Mouse (Mus musculus) small intestine, adult 2 months (tissue): ENCODE results near the gene Rab29. TPM values are rescaled to one million over a fixed set of nuclear protein-coding genes. Genes with fewer than 3 reads are reported as not detected.
"Not testable (repeated sequence)": the region's sequence is repeated elsewhere in the genome, so short reads cannot be mapped to it uniquely, and the experiment has no call there.

ENCODE experiments used
- H3K27ac ChIP-seq: fragments of 200-500 bp; 2 replicates; pipeline ENCODE4 v1.5.1; 2012; ENCODE audit warnings: low read depth, low read length, control low read depth, inconsistent platforms; ENCODE audit not compliant: insufficient read depth
- H3K27me3 ChIP-seq: fragments of 200-500 bp; 2 replicates; pipeline ENCODE4 v1.6.1; 2012; ENCODE audit warnings: mild to moderate bottlenecking, moderate library complexity, low read length, inconsistent platforms; ENCODE audit not compliant: control insufficient read depth, insufficient read depth
- H3K36me3 ChIP-seq: fragments of 200-500 bp; 2 replicates; pipeline ENCODE4 v1.6.1; 2012; ENCODE audit warnings: mild to moderate bottlenecking, low read length, control low read depth, inconsistent platforms; ENCODE audit not compliant: control insufficient read depth, insufficient read depth
- H3K4me1 ChIP-seq: fragments of 200-500 bp; 2 replicates; pipeline ENCODE4 v1.6.1; 2012; ENCODE audit warnings: low read length, inconsistent platforms, mixed read lengths; ENCODE audit not compliant: control insufficient read depth, insufficient read depth, insufficient read length
- H3K4me3 ChIP-seq: fragments of 200-500 bp; 2 replicates; pipeline ENCODE4 v1.5.1; 2012; ENCODE audit warnings: low read depth, mild to moderate bottlenecking, control low read depth, inconsistent platforms, low read length, moderate library complexity
- CTCF ChIP-seq: fragments of 200-500 bp; IDR thresholded peaks from 2 replicates; pipeline ENCODE4 v1.5.1; 2012; ENCODE audit warnings: low read depth, mild to moderate bottlenecking, control low read depth, inconsistent platforms, low read length, moderate library complexity, mixed read lengths; ENCODE audit not compliant: insufficient replicate concordance, insufficient read length; ENCODE audit errors: extremely low read depth
- POLR2A ChIP-seq: fragments of 200-500 bp; IDR thresholded peaks from 2 replicates; pipeline ENCODE4 v1.6.1; 2012; ENCODE audit warnings: low read depth, mild to moderate bottlenecking, control low read depth, inconsistent platforms, low read length, moderate library complexity
- WGBS: fragments of 180-500 bp; shearing (Covaris S2); methylation state at CpG from one replicate; pipeline ENCODE4 v1.1.7; 2018; 5-methylcytosine and 5-hydroxymethylcytosine counted together
- polyA plus RNA-seq: library from polyadenylated mRNA; depleted of rRNA; stranded (reverse); fragments of >200 nt; gene quantifications from 2 replicates; pipeline ENCODE4 v1.2.3, GENCODE M21; 2012

Rab29 gene
- polyA plus RNA-seq, 1 experiment, result 10.3 TPM

DNA sequence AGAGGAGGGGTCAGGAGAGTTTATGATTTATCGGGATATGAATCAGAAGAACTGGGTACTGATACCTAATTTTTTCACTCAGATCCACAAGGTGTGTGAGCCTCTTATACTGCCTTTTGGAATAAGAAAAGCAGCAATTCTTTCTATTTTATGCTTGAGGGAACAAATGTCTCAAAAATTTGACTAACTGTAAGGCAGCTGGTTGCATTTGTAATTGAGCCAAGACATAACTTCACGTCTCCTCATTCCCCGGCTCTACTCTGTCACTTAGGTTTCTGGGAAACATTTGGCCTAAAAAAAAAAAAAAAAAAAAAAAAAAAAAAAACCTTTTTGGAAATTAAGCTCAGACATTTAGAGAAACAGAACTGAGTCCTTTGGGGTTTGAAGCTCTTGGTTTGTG, 19.6 kb downstream of the Rab29 start:
- Histone ChIP-seq H3K4me3 (no peak overlapping the region), H3K27ac (no peak overlapping the region), H3K36me3 (no peaks in the 10 kb centered on the region), H3K27me3 (no peaks in the 10 kb centered on the region), H3K4me1 (no peaks in the 10 kb centered on the region; the same call in 1 of the 2 replicates)
- 84% methylated on average over 3 of the region's 3 CpGs for WGBS
- no peak for TF ChIP-seq CTCF

DNA sequence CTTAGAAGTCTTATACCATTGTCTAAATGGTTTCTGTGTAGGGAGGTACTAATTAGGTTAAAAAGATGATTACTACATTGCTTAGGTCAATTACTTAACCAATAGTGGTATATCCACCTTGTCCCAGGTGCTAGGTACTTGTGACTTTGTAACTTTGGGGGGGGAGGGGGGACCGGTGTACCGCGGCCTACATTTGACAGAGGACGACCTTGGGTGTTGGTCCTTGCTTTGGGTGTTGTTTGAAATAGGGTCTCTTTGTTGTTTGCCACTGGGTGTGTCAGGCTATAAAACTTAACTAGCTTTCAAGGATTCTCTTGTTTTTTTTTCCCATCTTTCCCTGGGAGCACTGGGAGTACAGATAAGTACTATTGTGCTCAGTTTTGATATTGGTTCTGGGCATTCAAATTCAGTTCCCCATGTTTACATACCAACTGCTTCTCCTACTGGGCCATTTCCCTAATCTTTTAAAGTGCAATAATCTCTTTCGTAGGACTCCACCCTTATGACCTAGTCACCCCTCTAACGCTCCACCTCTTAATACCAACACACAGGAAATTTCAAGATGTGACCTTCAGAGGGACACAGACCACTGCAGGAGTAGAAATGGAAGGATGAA, 23.1 kb downstream of the Rab29 start:
- Histone ChIP-seq H3K4me3 (no peak overlapping the region), H3K27ac (no peak overlapping the region), H3K27me3 (no peaks in the 10 kb centered on the region), H3K4me1 (no peaks in the 10 kb centered on the region; the same call in 1 of the 2 replicates), H3K36me3 (no peaks in the 10 kb centered on the region)
- TF ChIP-seq POLR2A (no peak), CTCF (no peak)
- WGBS, result 38% methylated on average over 6 of the region's 6 CpGs

DNA sequence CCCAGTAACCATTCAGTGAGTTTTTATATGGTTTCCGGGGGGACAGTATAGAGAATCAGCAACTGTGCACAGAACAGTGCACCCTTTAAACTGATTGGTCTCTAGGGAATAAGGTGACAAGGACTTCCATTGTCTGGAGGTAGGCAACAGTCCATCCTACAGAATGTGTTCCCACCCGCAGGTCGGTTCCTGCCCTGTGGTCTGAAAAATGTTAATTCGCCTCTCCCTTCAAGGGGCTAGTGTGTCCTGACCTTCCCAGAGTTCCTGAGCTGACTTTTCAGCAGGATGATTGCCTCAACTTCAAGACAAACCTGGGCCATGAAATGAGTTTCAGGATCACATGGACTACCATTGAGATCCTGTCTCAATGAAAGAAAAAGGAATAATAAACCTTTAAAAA, 24.4 kb downstream of the Rab29 start:
- WGBS, result 95% methylated on average over 4 of the region's 4 CpGs
- Histone ChIP-seq H3K27ac (no peak overlapping the region), H3K27me3 (no peaks in the 10 kb centered on the region), H3K36me3 (no peaks in the 10 kb centered on the region), H3K4me1 (no peaks in the 10 kb centered on the region; the same call in 1 of the 2 replicates), H3K4me3 (no peak overlapping the region)
- TF ChIP-seq POLR2A (no peak), CTCF (no peak)

DNA sequence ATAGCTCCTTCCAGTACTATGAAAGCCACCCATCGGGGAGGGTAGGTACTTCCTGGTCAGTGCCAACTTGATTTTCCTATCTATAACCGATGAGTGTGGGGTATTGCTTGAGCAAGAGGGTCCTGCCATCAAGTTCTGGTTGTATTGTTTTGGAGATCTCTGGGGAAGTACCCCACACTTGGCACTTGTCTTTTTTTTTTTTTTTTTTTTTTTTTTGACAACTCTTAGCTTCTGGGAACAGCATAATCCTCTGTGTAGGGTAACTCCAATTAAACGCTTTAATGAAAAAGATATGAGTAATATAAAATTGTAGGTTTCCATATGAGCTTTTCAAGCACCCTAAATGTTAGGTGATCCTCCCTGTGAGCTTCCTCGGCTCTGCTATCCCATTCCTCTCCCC, 35.7 kb downstream of the Rab29 start:
- H3K27ac ChIP-seq, result no peak overlapping the region
- no peaks in the 10 kb centered on the region for H3K4me1 ChIP-seq
- H3K27me3 ChIP-seq, result no peaks in the 10 kb centered on the region
- no peak overlapping the region for H3K4me3 ChIP-seq
- H3K36me3 ChIP-seq, result no peaks in the 10 kb centered on the region
- no peak for TF ChIP-seq CTCF
- no peak for TF ChIP-seq POLR2A
- 84% methylated on average over 4 of the region's 4 CpGs for WGBS

DNA sequence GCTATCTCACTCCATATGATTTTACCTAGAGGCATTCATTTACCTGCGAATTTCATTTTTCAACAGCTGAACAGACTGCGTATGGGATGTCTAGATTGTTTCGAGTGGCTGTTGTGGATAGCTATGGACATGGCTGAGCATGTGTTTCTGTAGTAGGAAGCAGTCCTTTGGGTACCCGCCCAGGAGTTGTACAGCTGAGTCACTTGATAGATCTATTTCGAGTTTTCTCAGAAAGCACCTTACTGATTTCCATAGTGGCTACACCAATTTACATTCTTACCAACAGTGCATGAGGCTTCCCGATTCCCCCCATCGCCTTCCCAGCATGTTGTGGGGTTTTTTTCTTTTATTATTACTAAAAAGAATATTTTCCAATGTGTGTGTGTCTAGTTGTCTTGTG, 36.2 kb downstream of the Rab29 start:
- Histone ChIP-seq H3K36me3 (no peaks in the 10 kb centered on the region), H3K4me1 (no peaks in the 10 kb centered on the region), H3K27ac (no peak overlapping the region), H3K27me3 (no peaks in the 10 kb centered on the region), H3K4me3 (no peak overlapping the region)
- WGBS, result 84% methylated on average over 7 of the region's 7 CpGs
- TF ChIP-seq CTCF (no peak), POLR2A (no peak)

DNA sequence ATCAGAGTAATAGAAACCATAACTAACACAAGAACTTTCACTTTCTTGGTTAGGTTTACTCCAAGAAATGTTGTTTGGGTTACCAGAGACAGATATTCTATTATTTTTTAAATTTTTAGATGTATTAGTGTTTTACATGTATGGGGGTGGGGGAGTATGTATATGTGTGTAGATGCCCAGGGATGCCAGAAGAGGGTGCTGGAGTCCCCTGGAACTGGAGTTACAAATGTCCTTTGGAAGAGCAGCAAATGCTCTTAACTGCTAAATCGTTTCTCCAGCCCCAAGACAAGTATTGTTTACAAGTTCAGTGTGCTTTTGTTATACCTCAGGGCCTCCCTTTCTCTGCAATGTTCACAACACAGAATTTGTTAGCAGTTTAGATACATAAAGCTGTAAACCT, 38.5 kb downstream of the Rab29 start:
- Histone ChIP-seq H3K36me3 (no peaks in the 10 kb centered on the region), H3K27ac (no peak overlapping the region), H3K4me1 (no peaks in the 10 kb centered on the region), H3K4me3 (no peak overlapping the region), H3K27me3 (no peaks in the 10 kb centered on the region)
- WGBS, result 5% methylated on average over 1 of the region's 1 CpGs
- TF ChIP-seq POLR2A (no peak), CTCF (no peak)

DNA sequence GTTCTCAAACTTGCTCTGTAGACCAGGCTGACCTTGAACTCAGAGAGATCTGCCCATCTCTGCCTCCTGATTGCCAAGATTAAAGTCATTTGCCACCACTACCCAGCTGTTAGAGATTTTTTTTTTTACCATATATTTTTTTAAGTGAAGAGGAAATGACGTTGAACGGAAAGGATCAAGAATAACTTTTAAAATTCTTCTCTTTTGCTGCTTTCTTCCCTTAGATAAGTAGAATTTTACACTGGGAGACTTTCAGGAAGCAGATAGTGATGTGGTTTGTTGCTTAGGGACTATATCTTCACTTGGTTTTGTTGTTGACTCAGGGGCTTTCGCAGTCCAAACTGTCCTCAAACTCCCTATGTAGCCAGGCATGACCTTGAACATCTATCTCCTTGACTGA, 41.4 kb downstream of the Rab29 start:
- TF ChIP-seq POLR2A, result no peak
- TF ChIP-seq CTCF, result no peak
- H3K36me3 ChIP-seq, result no peaks in the 10 kb centered on the region
- H3K27me3 ChIP-seq, result no peaks in the 10 kb centered on the region
- no peaks in the 10 kb centered on the region for H3K4me1 ChIP-seq
- no peak overlapping the region for H3K27ac ChIP-seq
- no peak overlapping the region for H3K4me3 ChIP-seq
- WGBS, result 90% methylated on average over 3 of the region's 3 CpGs

DNA sequence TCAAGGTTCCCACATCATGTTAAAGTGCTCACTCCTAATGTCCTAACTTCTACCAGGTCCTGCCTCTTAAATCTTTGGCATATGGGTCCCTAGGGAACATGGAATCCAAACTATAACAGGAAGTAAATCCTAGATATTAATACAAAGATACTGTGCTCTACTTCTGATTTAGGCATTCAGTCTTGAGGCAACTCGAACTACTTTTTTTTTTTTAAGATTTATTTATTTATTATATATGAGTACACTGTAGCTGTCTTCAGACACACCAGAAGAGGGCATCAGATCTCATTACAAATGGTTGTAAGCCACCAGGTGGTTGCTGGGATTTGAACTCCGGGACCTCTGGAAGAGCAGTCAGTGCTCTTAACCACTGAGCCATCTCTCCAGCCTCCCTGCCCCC, 42.2 kb downstream of the Rab29 start:
- not testable (repeated sequence) for H3K4me3 ChIP-seq, H3K36me3 ChIP-seq, H3K27me3 ChIP-seq, H3K27ac ChIP-seq, H3K4me1 ChIP-seq
- WGBS, result 98% methylated on average over 2 of the region's 2 CpGs
